Mouse (Mus musculus) kidney, adult 2 months (tissue): ENCODE measurements around the gene Gprc5c.

Experiments used
- CTCF ChIP-seq: fragments of 200-500 bp; conservative IDR thresholded peaks from 2 replicates; pipeline ENCODE4 v1.5.1; 2011; ENCODE audit warnings: low read depth, mild to moderate bottlenecking, control low read depth, low read length, moderate library complexity, mixed read lengths; ENCODE audit not compliant: insufficient read depth, insufficient read length
- POLR2A ChIP-seq: fragments of 200-500 bp; IDR thresholded peaks from one replicate; pipeline ENCODE4 v1.6.1; 2011; ENCODE audit warnings: low read depth, low read length, control low read depth

GRCm38 (mm10) chr11:114869787-114870186, 18.8 kb downstream of the Gprc5c start:
- TF ChIP-seq CTCF (no peak), POLR2A (no peak)
